In genomic region chr5:112394415-112394763, GRCm38 (mm10) we compare ENCODE assay signal across 9 mouse cellular contexts. TPM values are rescaled to one million over a fixed set of nuclear protein-coding genes. Genes with fewer than 3 reads are reported as not detected.
DNase-seq lines count a peak whose midpoint lies in the region; ATAC-seq lines count a peak whose summit lies in the region.
"Had no signal": no experiment of that assay in that cellular context is flagged by ENCODE, and none has a peak within 500 bp of the region (broad histone marks: within the 10 kb centered on the region; RNA-seq: fewer than 3 reads in every experiment).

No protein-coding gene starts in this region.

- peak; percentile 57 for DNase-seq in cerebellum, adult 9-10 months
- no peak for DNase-seq in cerebellum, postnatal 25 days
- DNase-seq in right cerebral cortex, postnatal 14 days: peak; percentile 23
- no peak for DNase-seq in right cerebral cortex, adult 18-20 months
- DNase-seq in spleen, postnatal 14 days (ENCODE audit: low spot score in 2 of 2): no peak
- no peak for DNase-seq in frontal cortex, adult 2 months (ENCODE audit: extremely low spot score in 1 of 2, low spot score in 1 of 2)

- H3K9me3 ChIP-seq in limb, embryonic 13.5 days: no peaks in the 10 kb centered on the region
- H3K9me3 ChIP-seq in stomach, embryonic 15.5 days: no peaks in the 10 kb centered on the region

- peaks cover 29% of the 10 kb centered on the region for H3K27me3 ChIP-seq in limb, embryonic 13.5 days
- H3K27me3 ChIP-seq in stomach, embryonic 15.5 days (replicated peaks): peaks cover 39% of the 10 kb centered on the region

- no peak overlapping the region for H3K27ac ChIP-seq in limb, embryonic 13.5 days
- 0 out of 2 replicates have a peak overlapping the region, but pooled peaks have one; percentile 70 for H3K27ac ChIP-seq in stomach, embryonic 15.5 days
- H3K27ac ChIP-seq: macrophage had no signal

- peak overlapping the region; percentile 79 for H3K4me2 ChIP-seq in limb, embryonic 13.5 days (replicated peaks)
- H3K4me2 ChIP-seq in stomach, embryonic 15.5 days: peak overlapping the region; percentile 84

- peak; percentile 69 for ATAC-seq in limb, embryonic 13.5 days (ENCODE audit: low FRiP score, low read depth)
- ATAC-seq in stomach, embryonic 15.5 days (ENCODE audit: insufficient read depth, low FRiP score, low read depth): peak; percentile 25; the same call in 1 of the 2 replicates

- H3K4me1 ChIP-seq in limb, embryonic 13.5 days: peaks cover 14% of the 10 kb centered on the region
- 0 out of 2 replicates have a peak, but pooled peaks cover 8% of the 10 kb centered on the region for H3K4me1 ChIP-seq in stomach, embryonic 15.5 days

- peak overlapping the region; percentile 68 for H3K4me3 ChIP-seq in limb, embryonic 13.5 days
- H3K4me3 ChIP-seq in stomach, embryonic 15.5 days (replicated peaks): peak overlapping the region; percentile 52

- 1% methylated on average over 17 of the region's 28 CpGs for WGBS in limb, embryonic 13.5 days
- under 1% methylated on average over 28 of the region's 28 CpGs for WGBS in stomach, embryonic 15.5 days

- H3K36me3 ChIP-seq in limb, embryonic 13.5 days: peaks cover 17% of the 10 kb centered on the region
- no peaks in the 10 kb centered on the region for H3K36me3 ChIP-seq in stomach, embryonic 15.5 days

- H3K9ac ChIP-seq in limb, embryonic 13.5 days: peak overlapping the region; percentile 74
- 0 out of 2 replicates have a peak overlapping the region, but pooled peaks have one; percentile 2 for H3K9ac ChIP-seq in stomach, embryonic 15.5 days

RNA-seq across cellular contexts. Expression of gene Asphd2, which starts 0.3 kb away (rescaled TPM):
- polyA plus RNA-seq in limb, embryonic 13.5 days (2015; fragmentation: Nextera tagmentation; extraction: Ambion mirVana): 19.1 and 23.7 TPM in 2 replicates
- polyA plus RNA-seq in stomach, embryonic 15.5 days (2015; fragmentation: Nextera tagmentation; extraction: Ambion mirVana): 10.2 and 12.1 TPM in 2 replicates
- 146 and 153 TPM in 2 replicates for polyA plus RNA-seq in frontal cortex, adult 2 months (2012; rRNA removed)
- polyA plus RNA-seq: macrophage had no signal

RNA-seq across cellular contexts. Expression of gene Gm6583, which starts 38.6 kb away (rescaled TPM):
- 0.18 and 0.24 TPM in 2 replicates for polyA plus RNA-seq in limb, embryonic 13.5 days (2015; fragmentation: Nextera tagmentation; extraction: Ambion mirVana)
- polyA plus RNA-seq in stomach, embryonic 15.5 days (2015; fragmentation: Nextera tagmentation; extraction: Ambion mirVana): 0.22 and 0.24 TPM in 2 replicates
- polyA plus RNA-seq in frontal cortex, adult 2 months (2012; rRNA removed): 0.04 TPM in 1 of 2 replicates, not detected in the other

RNA-seq across cellular contexts. Expression of gene Hps4, which starts 51.5 kb away (rescaled TPM):
- 42.5 and 43.6 TPM in 2 replicates for polyA plus RNA-seq in limb, embryonic 13.5 days (2015; fragmentation: Nextera tagmentation; extraction: Ambion mirVana)
- 31.7 and 32.9 TPM in 2 replicates for polyA plus RNA-seq in stomach, embryonic 15.5 days (2015; fragmentation: Nextera tagmentation; extraction: Ambion mirVana)
- polyA plus RNA-seq in frontal cortex, adult 2 months (2012; rRNA removed): 41.4 and 42.5 TPM in 2 replicates

RNA-seq across cellular contexts. Expression of gene Srrd, which starts 51.5 kb away (rescaled TPM):
- 47.8 and 51.5 TPM in 2 replicates for polyA plus RNA-seq in limb, embryonic 13.5 days (2015; fragmentation: Nextera tagmentation; extraction: Ambion mirVana)
- polyA plus RNA-seq in stomach, embryonic 15.5 days (2015; fragmentation: Nextera tagmentation; extraction: Ambion mirVana): 34.0 and 37.3 TPM in 2 replicates
- polyA plus RNA-seq in frontal cortex, adult 2 months (2012; rRNA removed): 55.5 and 58.8 TPM in 2 replicates

RNA-seq across cellular contexts. Expression of gene Gm6588, which starts 54.8 kb away (rescaled TPM):
- 0.08 TPM in 1 of 2 replicates, not detected in the other for polyA plus RNA-seq in limb, embryonic 13.5 days (2015; fragmentation: Nextera tagmentation; extraction: Ambion mirVana)
- 0.08 and 0.14 TPM in 2 replicates for polyA plus RNA-seq in stomach, embryonic 15.5 days (2015; fragmentation: Nextera tagmentation; extraction: Ambion mirVana)
- polyA plus RNA-seq in frontal cortex, adult 2 months (2012; rRNA removed): not detected in 2 replicates
- polyA plus RNA-seq: macrophage had no signal

Comparison
In these comparisons a context has a peak if more than half of its experiments do, and no peak if none do; other contexts are left out.
1. DNase-seq: peak in cerebellum, adult 9-10 months (single experiment) and right cerebral cortex, postnatal 14 days (single experiment); none in cerebellum, postnatal 25 days (0 of 2), right cerebral cortex, adult 18-20 months (single experiment), spleen, postnatal 14 days (0 of 2) and frontal cortex, adult 2 months (0 of 2).